Mouse (Mus musculus) B cell, adult 2 months (primary cell): ENCODE data around the gene Gan.

ENCODE experiments used
- DNase-seq, 2 experiments: peaks; one replicate each; pipeline ENCODE4 v3.0.0; 2022

Gan gene

DNA sequence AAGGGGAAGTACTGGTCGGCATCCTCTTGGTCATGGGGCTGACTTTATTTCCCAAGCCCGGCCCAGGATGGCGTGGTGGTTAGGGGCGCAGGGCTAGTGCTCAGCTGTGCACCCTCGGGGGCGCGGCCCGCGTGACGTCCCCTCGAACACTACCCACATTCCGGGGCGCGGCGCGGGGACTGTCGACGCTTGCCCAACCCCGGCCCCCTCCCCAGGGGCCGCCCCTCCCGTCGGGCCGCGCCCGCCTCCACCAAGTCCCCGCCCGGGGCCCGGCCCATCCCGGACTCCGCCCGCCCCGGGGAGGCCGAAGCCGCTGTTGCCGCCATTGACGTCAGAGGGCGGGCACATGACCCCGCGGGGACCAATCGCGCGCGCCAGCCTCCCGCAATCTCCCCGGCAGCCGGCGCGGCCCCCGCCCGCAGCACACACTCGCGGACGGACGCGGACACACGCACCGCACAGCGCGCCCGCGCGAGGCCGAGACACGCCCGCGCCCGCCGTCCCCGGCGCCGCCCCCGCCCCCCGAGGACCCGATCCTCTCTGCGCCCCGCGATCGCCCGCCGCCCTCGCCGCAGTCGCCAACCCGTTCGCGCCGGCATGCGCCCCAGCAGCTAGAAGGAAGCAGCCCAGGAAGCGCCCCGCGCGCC, 98.5 kb downstream of the Gan start:
- DNase-seq = peak; percentile 96 to 97

- DNase-seq = peak; percentile 76 to 78
These were observed 99.3 kb downstream of the Gan start, which contains the start of gene Cmip for GRCm38 (mm10) chr8:117257029-117257820. Gene Cmip (plus strand): TSS chr8:117257064.

DNA sequence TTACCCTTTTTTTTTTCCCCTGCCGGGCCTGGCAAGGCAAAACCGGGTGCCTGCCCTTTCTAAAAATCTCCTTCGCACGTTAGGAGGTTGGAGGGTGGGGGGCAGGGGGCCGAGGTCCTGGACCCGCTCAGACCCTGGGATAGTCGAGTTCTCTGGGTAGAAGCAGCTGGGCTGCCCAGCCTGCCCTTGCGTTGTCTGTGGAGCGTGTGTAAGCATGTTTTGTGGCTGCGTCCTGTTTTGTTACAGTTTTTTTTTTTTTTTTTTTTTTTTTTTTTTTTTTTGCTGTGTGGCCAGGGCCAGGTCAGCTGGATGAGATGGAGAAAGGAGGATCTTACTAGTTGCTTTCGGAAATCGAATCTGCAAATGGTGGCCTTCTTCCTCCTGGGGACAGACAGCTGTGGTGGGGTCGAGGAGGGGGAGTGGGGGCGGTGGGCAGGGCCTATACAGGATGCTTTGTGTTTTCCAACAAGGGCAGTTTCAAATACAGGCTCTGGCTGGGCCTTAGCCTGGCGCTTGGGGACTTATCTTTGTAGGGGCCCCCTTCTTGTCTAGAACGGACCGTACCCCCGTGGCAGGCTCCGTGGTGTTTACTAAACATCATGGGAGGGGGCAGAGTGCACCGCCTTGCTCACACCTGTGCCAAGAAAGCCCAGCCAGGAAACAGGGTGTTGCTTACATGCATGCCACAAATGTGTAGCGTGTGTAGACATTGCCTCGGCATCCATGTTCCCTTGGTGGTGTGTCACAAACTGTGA, 100.1 kb downstream of the Gan start:
- DNase-seq = peak; percentile 45 to 55

DNA sequence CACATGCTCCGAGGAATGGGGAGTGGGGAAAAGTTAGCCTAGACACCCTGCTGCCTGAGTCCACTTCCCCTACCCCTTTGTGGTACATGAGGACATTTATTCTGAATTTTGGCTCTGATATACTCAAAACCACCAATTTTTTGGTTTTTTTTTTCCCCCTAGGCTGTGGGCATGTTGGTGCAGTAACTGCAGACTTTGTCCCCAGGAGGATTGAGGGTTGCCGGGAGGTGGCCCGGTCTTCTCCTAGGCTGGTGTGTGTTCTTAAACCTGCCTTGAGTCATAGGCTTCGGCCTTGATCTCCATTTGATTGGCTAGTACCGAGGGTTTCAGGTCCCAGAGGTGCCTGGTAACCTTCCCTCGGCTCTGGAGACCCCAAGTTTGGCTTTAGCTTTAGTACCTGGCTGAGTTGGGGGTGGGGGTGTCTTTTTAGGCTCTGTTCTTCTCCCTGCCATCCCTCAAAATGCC, 100.7 kb downstream of the Gan start:
- peak in 1 of 2 experiments; percentile 27 for DNase-seq

DNA sequence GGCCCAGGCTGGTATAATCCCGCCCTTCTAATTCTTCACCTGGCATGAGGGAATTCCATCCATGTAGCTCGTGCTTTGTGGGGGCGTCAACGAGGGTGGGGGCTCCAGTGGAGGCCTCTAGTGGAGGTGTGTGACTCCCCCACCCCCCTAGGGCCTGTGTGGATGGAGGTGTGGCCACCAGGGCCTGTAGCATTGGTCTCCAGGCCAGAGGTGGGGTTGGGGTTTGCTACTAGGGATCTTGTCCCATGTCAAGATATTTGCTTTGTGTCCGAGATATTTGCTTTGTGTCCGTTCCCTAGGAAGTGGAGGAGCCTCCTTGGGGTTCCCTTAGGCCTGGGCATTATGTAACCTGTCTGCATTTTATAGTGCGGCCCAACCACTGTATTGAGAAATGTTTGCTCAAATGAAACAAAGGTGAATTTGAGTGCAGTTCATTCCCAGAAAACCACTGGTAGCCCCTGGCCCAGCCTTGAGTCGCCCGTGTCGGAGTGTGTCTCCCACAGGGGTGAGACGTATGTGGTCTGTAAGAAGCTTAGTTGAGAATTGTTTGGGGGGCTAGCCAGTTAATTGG, 101.6 kb downstream of the Gan start:
- DNase-seq = no peak

DNA sequence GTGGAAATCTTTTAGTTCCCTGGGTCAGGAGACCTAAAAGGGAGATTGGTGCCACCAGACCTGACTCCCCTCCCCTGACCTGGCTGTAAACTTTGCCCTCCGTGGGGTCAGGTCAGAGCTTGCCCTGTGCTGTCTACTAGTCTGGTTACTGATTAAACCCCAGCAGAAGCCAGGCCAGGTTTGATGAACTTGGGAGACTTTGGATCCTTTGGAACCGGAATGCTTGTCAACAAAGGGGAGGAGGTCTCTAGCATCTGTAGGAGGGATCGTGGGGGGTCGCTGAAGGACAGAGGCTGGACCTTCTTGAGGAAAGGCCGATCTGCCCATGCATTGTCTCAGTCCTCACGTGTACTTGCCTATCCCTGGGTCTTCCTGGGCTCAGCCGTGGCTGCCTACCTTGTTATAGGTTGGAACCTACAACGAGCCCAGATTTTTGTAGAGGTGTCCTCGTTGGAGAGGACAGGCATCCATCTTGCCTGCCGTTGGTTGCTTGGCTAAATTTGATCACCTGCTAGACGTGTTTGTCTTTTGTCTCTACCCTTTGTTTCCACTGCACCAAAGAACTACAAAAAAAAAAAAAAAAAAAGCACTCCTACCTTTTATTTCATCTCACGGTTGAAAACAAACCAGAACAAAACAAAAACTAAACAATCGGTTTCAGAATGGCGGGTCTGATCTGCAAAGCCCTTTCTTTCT, 102.4 kb downstream of the Gan start:
- DNase-seq = no peak

- no peak for DNase-seq
These were observed 103.1 kb downstream of the Gan start for GRCm38 (mm10) chr8:117260930-117261475.

DNA sequence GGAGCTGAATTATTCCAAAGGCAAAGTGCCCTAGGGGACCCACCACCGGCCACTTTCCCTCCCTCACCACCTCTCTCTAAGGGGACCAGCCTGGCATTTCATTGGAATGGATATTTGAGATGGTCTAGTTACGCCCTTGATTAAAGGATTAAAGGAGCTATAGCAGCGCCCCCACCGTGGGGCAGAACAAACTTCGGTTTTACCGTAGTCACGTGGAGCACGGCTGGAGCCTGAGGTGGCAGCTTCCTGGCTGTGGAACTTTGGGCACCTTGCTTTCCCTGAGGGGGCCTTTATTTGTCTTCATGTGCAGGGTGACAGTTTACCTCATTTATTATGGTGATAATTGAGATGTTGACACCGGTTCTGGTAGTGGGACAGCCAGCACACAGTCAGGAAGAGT, 103.8 kb downstream of the Gan start:
- DNase-seq = no peak

DNA sequence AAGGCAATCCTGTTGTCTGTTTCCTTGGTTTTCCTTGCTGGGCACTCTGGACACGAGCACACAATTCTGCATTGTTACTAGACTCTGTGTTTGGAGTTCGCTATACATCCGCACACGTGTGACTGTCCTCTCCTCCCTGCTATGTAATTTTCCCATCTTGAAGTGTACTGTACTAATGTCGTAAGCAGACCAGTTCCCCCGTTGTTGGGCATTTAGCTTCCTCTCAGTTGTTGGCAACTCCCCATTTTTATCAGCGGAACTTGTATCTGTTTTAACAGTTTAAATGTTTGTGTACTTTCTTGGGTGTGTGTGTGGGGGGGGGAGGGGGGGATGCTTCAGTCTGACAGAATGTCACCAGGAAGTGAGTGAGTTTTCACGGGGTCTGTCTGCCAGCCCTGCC, 104.8 kb downstream of the Gan start:
- no peak for DNase-seq

DNA sequence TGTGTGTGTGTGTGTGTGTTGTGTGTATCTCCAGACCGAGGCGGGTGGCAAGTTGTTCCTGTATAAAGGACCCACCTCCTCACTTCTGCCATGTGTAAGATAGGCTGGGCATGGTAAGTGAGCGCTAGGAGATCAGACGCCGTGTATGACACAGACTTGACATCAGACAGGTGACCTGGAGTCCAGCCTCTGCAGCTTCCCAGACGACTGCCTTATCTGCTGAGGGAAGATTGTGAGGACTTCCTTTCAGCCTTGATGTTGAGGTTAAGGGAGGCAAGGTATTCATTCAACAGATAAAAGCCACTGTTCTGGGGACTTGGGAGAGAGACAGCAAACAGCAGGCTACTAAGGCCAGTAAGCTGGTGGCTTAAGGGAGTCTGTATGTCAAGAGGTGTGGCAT, 105.5 kb downstream of the Gan start:
- DNase-seq = no peak

- DNase-seq = no peak
These were observed 107.1 kb downstream of the Gan start for GRCm38 (mm10) chr8:117265079-117265478.
